Mouse (Mus musculus): Measurements from ENCODE around the gene Lrr1.

GRCm38 (mm10) chr12:69210056-69210979, 41.7 kb downstream of the Lrr1 start:
- TF ChIP-seq EP300 (IDR thresholded peaks at IDR 0.05; ENCODE audit: low read depth), result no peak
- no peak for TF ChIP-seq CTCF (IDR thresholded peaks at IDR 0.05; ENCODE audit: low read depth)
